Mouse (Mus musculus) olfactory bulb, adult 2 months (tissue): ENCODE measurements around the gene Rreb1. TPM values are rescaled to one million over a fixed set of nuclear protein-coding genes. Genes with fewer than 3 reads are reported as not detected.

ENCODE experiments used
- H3K27ac ChIP-seq: fragments of 200-500 bp; 2 replicates; pipeline ENCODE4 v1.5.1; 2012; ENCODE audit warnings: low read depth, low read length; ENCODE audit not compliant: insufficient read depth
- H3K4me1 ChIP-seq: fragments of 200-500 bp; 2 replicates; pipeline ENCODE4 v1.6.1; 2012; ENCODE audit warnings: low read length; ENCODE audit not compliant: control insufficient read depth, insufficient read depth
- H3K4me3 ChIP-seq: fragments of 200-500 bp; 2 replicates; pipeline ENCODE4 v1.5.1; 2012; ENCODE audit warnings: mild to moderate bottlenecking, low read depth, low read length, moderate library complexity; ENCODE audit not compliant: insufficient read depth
- CTCF ChIP-seq: fragments of 200-500 bp; IDR thresholded peaks from 2 replicates; pipeline ENCODE4 v1.5.1; 2012; ENCODE audit warnings: low read depth, mild to moderate bottlenecking, low read length, moderate library complexity; ENCODE audit not compliant: insufficient read depth
- POLR2A ChIP-seq: fragments of 200-500 bp; IDR thresholded peaks from 2 replicates; pipeline ENCODE4 v1.6.1; 2012; ENCODE audit warnings: mild to moderate bottlenecking, low read depth, low read length, moderate library complexity; ENCODE audit not compliant: insufficient read depth
- whole genome bisulfite sequencing: fragments of 180-500 bp; shearing (Covaris S2); methylation state at CpG from one replicate; pipeline ENCODE4 v1.1.7; 2018; 5-methylcytosine and 5-hydroxymethylcytosine counted together
- polyA plus RNA-seq: library from polyadenylated mRNA; stranded (reverse); fragments of >200 nt; gene quantifications from 2 replicates; pipeline ENCODE4 v1.2.4, GENCODE M21; 2012; ENCODE audit warnings: low replicate concordance; ENCODE audit not compliant: missing spikeins, insufficient read depth, insufficient read length

The Rreb1 gene
- polyA plus RNA-seq, 1 experiment: not detected

DNA sequence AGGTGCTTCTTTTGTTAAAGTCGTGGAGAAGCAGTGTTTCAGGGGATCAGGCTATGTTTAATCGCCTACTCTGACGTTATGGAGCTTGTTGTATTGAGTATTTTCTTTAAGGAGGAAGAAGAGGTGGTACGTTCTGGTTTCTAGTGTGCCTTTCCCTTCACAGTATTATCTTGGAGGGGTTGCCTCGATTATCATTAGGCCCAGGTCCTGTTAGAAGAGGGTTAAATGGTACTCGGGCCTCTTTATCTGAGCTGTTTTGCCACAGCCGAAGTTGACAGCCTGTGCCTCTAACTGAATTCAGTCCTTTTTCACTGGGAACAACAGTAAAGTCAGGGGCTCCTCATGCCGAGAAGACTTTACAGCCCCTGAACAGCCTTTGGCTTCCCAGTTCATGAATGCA is 81.6 kb downstream of the Rreb1 start:
- WGBS: 80% methylated on average over 8 of the region's 8 CpGs
- H3K4me3 ChIP-seq: no peak overlapping the region
- H3K4me1 ChIP-seq: peaks cover 10% of the 10 kb centered on the region
- no peak for TF ChIP-seq POLR2A
- no peak for TF ChIP-seq CTCF
- H3K27ac ChIP-seq: no peak overlapping the region

DNA sequence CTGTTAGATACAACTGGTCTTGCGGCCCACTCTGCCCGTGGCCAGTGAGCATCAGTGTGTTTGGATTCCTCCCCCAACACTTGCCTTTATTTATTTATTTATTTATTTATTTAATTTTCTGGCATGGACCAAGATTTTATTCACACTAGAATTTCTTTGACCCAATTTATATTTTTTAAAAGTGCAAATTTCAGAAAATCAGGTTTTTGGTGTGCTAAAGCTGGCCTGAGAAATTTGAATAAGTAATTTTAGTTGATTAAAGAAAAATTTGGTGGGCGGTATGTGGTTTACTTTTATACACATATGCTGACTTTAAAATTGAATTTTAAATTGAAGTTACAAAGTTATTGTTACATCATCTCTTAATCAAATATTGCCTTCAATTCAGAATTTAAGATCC is 82.0 kb downstream of the Rreb1 start:
- H3K4me3 ChIP-seq: no peak overlapping the region
- WGBS: 91% methylated on average over 3 of the region's 3 CpGs
- TF ChIP-seq CTCF: no peak
- no peak for TF ChIP-seq POLR2A

DNA sequence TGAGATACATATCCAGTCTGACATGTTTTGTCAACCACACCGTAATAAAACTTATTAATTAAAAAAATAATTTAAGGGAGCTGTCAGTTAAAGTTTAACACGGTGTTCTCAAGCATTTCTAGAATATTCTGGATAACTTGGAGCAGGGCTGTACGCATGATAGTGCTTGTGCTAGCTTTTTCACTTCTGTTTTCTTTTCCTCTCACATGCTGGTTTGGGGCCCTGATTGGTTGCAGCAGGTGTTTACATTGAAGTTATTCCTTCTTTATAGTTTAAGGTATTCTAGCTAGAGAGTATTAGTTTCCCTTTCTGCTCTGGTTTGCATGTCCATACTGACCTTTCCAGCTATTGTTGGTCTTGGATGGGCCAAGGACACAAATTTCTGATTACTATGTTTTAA is 82.6 kb downstream of the Rreb1 start:
- peaks cover 10% of the 10 kb centered on the region for H3K4me1 ChIP-seq
- WGBS: 92% methylated on average over 3 of the region's 3 CpGs
- no peak overlapping the region for H3K4me3 ChIP-seq
- no peak overlapping the region for H3K27ac ChIP-seq
- no peak for TF ChIP-seq CTCF

More for the DNA sequence above, 82.0 kb downstream of the Rreb1 start:
- Histone ChIP-seq H3K27ac (no peak overlapping the region), H3K4me1 (peaks cover 10% of the 10 kb centered on the region)

DNA sequence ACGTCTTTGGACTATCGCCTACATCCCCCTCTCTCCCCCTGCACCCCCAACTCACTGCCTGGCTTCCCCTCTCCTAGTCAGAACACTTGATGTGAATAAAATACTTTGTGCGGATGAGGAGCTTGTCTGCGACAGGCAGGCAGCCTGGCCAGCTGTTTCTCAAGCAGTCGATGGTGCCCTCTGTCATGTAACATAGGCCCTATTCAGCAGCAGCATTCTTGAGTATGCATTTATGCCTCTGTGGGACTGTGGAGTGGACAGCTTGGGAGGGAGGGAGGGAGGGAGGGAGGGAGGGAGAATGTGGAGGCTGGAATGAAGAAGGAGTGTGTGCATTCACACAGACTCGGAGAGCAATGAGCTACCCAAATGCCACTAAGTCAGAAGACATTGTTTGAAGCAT is 84.3 kb downstream of the Rreb1 start:
- WGBS: 52% methylated on average over 6 of the region's 6 CpGs

DNA sequence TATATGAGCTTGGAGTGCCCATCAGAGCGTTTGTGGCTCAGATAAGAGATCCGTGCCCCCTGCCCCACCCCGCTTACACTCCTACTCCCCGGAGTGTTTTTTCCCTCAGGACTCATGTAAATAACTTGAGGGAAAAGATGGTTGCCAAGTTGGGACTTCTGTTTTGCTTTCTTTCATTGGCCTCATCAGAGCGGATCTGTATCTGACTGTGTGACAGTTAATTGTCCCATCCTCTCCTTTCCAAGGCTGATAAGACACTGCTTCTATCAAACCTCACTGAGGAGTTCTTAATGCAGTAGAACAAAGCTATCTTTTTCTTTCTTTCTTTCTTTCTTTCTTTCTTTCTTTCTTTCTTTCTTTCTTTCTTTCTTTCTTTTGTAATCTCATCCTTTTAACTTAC is 85.4 kb downstream of the Rreb1 start:
- no peaks in the 10 kb centered on the region for H3K4me1 ChIP-seq
- WGBS: 82% methylated on average over 5 of the region's 5 CpGs
- no peak for TF ChIP-seq CTCF
- no peak for TF ChIP-seq POLR2A
- H3K4me3 ChIP-seq: no peak overlapping the region
- no peak overlapping the region for H3K27ac ChIP-seq

More for the DNA sequence above, 84.3 kb downstream of the Rreb1 start:
- H3K27ac ChIP-seq: no peak overlapping the region
- H3K4me1 ChIP-seq: peaks cover 6% of the 10 kb centered on the region
- TF ChIP-seq POLR2A (no peak), CTCF (no peak)
- no peak overlapping the region for H3K4me3 ChIP-seq

DNA sequence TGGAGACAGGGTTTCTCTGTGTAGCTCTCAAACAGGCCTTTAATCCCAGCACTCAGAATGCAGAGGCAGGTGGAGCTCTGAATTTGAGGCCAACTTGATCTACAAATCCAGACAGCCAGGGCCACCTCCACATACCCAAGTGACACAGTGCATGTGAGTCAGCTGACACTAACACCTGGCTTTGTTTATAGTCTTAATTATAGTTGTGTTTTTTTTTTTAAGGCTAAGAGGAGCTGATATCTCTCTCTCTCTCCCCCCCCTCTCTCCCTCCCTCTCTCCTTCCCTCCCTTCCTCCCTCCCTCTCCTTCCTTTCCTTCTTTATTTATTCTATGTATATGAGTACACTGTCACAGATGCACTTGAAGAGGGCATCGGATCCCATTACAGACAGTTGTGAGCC is 86.5 kb downstream of the Rreb1 start:
- TF ChIP-seq POLR2A: no peak
- no peak for TF ChIP-seq CTCF
- WGBS: 100% methylated on average over 1 of the region's 1 CpGs
- H3K4me1 ChIP-seq: no peaks in the 10 kb centered on the region
- no peak overlapping the region for H3K27ac ChIP-seq
- no peak overlapping the region for H3K4me3 ChIP-seq

DNA sequence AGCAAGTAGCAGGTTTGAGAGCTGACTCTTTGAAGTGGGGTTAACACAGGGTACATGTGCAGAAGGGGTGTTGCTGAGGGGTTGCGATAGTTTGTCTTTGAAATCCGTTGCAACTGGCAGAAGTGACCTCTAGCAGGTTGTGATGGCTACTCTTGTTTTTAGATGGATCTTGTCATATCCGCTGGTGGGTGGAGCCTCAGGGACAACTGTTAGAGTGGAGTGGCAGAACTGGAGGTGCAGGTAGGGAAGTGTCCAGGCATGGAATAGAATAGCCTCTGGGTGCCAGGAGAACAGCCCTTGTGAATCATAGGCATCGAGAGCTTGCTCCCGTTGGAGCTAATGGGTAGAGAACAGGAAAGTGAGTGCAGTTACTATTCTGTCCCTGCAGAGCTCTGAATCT is 88.1 kb downstream of the Rreb1 start:
- no peak for TF ChIP-seq POLR2A
- TF ChIP-seq CTCF: no peak
- Histone ChIP-seq H3K4me1 (no peaks in the 10 kb centered on the region), H3K27ac (no peak overlapping the region), H3K4me3 (no peak overlapping the region)
- WGBS: 64% methylated on average over 5 of the region's 5 CpGs

DNA sequence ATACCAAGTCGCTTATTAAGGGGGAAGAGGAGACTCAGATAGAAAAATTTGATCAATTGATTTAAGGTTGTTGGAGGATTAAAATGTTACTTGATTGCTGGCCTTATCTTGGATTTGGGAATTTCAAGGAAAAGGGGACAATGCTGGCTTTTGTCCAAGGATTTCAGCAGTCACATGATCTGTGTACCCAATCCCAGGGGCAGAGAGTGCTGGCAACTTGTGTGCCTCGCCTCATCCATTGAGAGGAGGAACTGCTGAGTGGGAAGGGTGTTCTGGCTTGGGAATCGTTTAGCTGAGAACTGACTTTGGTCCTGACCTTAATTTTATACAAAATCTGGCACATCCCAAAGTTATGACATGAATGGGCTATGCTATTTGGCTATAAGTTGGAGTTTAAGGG is 88.6 kb downstream of the Rreb1 start:
- no peak overlapping the region for H3K4me3 ChIP-seq
- TF ChIP-seq CTCF: no peak
- no peak for TF ChIP-seq POLR2A
- H3K27ac ChIP-seq: no peak overlapping the region
- no peaks in the 10 kb centered on the region for H3K4me1 ChIP-seq
- 61% methylated on average over 3 of the region's 3 CpGs for WGBS

DNA sequence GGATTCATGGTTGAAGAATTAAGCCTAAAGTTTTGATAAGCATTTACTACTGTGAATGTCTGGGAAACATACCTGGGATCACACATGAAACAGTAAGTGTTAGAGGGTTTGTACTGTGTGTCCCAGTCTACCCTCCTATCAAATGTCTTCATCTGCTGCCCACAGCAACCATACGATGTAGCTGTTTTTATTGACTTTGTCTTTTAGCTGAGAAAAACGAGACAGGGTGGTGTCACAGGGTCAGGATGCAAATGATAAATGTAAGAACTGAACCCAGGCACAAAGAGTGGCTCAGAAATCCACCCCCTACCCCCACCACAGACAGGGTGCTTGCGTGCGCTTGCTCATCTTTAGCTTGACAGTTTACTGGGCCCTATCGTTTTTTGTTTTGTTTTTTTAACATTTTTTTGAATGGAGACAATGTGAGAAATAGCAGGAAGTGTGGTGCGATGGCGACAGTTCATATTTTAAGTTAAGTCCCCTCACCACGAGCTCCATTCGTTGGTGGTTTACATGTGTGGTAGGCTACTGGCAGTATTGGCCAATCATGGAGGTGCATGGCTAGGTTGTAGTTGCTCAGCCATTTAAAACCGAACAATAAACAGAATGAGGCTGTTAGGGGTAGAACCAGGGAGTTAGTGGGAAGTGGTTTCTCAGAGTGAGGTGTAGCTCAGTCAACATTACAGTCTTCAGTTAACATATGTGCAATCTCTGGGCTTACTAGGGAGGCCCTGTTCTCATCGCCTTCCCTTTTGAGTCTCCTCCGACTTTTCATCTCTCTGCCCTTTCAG is 92.1 kb downstream of the Rreb1 start:
- H3K4me3 ChIP-seq: no peak overlapping the region
- 91% methylated on average over 12 of the region's 12 CpGs for WGBS

More for the DNA sequence above, 92.1 kb downstream of the Rreb1 start:
- no peaks in the 10 kb centered on the region for H3K4me1 ChIP-seq
- H3K27ac ChIP-seq: no peak overlapping the region
- no peak for TF ChIP-seq POLR2A
- TF ChIP-seq CTCF: no peak
